Mouse (Mus musculus) subcutaneous adipose tissue, adult 2 months (tissue): ENCODE data around the gene Pgm1. TPM values are rescaled to one million over a fixed set of nuclear protein-coding genes. Genes with fewer than 3 reads are reported as not detected.

Source experiments
- polyA plus RNA-seq: library from polyadenylated mRNA; depleted of rRNA; stranded (reverse); fragments of >200 nt; gene quantifications from 2 replicates; pipeline ENCODE4 v1.2.3, GENCODE M21; 2012; ENCODE audit warnings: low replicate concordance; rRNA removed

The Pgm1 gene
- polyA plus RNA-seq: 119 and 186 TPM in 2 replicates

DNA sequence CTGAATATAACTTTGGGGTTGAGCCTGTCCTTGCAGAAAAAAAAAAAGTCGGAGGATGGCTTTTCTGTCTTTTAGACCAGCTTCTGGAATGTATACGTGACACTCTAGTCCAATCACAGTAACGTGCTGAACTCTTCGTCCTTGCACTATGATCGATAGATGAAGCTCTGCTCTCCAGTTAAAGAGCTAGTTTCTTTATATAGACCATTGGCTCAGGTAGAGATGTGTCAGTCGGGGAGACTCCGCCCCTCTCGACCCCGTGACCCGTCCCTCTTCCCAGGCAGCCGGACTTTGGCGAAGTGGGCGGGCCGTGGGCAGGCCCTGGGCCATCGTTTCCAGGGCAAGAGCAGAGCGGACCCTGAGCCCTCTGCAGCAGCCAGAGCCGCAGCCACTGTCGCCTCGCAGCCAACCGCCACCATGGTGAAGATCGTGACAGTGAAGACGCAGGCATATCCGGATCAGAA is at the start of gene Pgm1:
Pgm1 (plus strand) TSS at position 266 of the 464 bp plus-strand sequence.

DNA sequence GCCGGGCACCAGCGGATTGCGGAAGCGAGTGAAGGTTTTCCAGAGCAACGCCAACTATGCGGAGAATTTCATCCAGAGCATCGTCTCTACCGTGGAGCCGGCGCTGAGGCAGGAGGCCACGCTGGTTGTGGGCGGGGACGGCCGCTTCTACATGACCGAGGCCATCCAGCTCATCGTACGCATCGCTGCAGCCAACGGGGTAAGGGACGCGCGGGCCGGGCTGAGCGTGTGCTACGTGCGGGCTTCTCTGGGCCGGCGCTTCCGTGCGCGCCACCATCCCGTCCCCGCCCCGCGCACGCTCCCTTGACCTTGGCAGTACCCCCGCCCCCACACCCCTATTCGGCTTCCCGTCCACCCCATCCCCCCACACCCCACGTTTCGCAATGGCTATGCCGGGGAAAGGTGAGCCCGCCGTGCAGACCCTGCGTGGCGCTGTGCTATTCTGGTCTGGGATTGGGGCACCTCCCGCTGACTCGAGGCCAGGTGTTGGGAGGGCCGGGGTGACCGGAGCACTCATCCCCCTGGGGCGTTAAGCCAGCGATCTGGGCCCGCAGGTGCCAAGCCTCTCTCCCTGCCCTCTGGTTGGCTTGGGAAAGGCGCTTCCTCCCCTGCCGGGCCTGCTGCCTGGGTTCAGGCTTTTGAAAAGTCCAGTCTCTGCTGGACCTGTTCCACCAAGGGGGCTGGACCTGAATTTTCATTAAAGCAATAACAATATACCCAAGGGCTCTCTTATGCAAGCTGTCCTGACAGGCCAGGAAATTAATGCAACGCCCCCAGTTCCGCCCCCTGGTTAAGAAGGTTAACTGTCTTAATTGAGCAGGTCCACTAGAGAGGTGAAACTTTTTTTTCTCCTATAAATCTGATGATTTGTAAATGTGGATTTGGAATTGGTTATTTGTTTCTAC is 651 bp downstream of the Pgm1 start, which contains the start of gene Itgb3bp:
Itgb3bp (minus strand) TSS at position 201 of the 905 bp plus-strand sequence.

Other genes with a start within 250 kb of the Pgm1 start
- gene Alg6, start 213.8 kb upstream of the Pgm1 start, polyA plus RNA-seq: 3.0 and 8.0 TPM in 2 replicates
- 2.1 and 5.5 TPM in 2 replicates for gene Efcab7, start 100.2 kb upstream of the Pgm1 start, polyA plus RNA-seq
- gene Itgb3bp, start 399 bp downstream of the Pgm1 start, polyA plus RNA-seq: 0.97 and 1.1 TPM in 2 replicates
- gene Ror1, start 166.4 kb downstream of the Pgm1 start, polyA plus RNA-seq: 0.97 and 4.4 TPM in 2 replicates